Mouse (Mus musculus) forebrain, embryonic 12.5 days (tissue): ENCODE measurements at regions not wholly inside any gene's neighbourhood (a gene's known extent, or its start where the extent isn't known, plus 50 kb on each side); places are given as distances from the start of the nearest gene placed in this dataset.

Experiments used
- ATAC-seq: fragments of 200-750 bp; cut with Nextera tagmentation; 2 replicates; pipeline ENCODE4 v1.8.0; 2017; ENCODE audit warnings: moderate TSS enrichment; ENCODE audit not compliant: low FRiP score
- H3K27ac ChIP-seq: fragments of 300-500 bp; sonication (generic); 2 replicates; pipeline ENCODE4 v1.5.1; 2016; ENCODE audit warnings: mild to moderate bottlenecking
- H3K27me3 ChIP-seq: fragments of 300-500 bp; sonication (generic); 2 replicates; pipeline ENCODE4 v1.6.1; 2016; ENCODE audit warnings: mild to moderate bottlenecking
- H3K36me3 ChIP-seq: fragments of 300-500 bp; sonication (generic); replicated peaks from 2 replicates; pipeline ENCODE4 v1.6.1; 2016; ENCODE audit warnings: mild to moderate bottlenecking
- H3K4me1 ChIP-seq: fragments of 300-500 bp; sonication (generic); 2 replicates; pipeline ENCODE4 v1.6.1; 2016
- H3K4me2 ChIP-seq: fragments of 300-500 bp; sonication (generic); 2 replicates; pipeline ENCODE4 v1.6.1; 2016; ENCODE audit warnings: mild to moderate bottlenecking, moderate library complexity
- H3K4me3 ChIP-seq: fragments of 300-500 bp; sonication (generic); replicated peaks from 2 replicates; pipeline ENCODE4 v1.5.1; 2016; ENCODE audit warnings: mild to moderate bottlenecking
- H3K9ac ChIP-seq: fragments of 300-500 bp; sonication (generic); 2 replicates; pipeline ENCODE4 v1.6.1; 2016; ENCODE audit warnings: mild to moderate bottlenecking
- H3K9me3 ChIP-seq: fragments of 300-500 bp; sonication (generic); 2 replicates; pipeline ENCODE4 v1.6.1; 2016
- WGBS: fragments of 180-500 bp; shearing (Covaris S2); methylation state at CpG from one replicate; pipeline ENCODE4 v1.1.7; 2016; 5-methylcytosine and 5-hydroxymethylcytosine counted together

DNA sequence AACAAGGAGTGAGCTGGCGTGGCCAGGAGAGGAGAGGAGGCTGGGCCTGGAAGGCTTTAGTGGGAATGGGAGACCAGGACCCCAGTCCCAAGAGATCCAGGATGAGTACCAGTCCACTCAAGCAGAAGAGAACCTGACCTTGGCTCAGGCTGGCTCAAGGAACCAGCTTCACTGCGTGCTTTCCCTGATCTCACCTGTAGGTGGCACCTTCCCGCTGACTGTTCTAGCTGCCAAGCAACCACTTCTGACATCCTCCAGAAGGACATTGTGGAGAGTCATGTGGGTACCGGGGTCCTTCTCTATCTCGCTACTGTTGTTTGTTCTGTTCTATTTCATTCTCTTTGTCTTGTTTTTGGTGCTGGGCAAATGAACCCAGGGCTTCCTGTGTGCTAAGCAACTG, 222.0 kb downstream of the Ttc32 start:
- WGBS: 31% methylated on average over 5 of the region's 5 CpGs
- Histone ChIP-seq H3K4me2 (no peak overlapping the region), H3K27me3 (no peaks in the 10 kb centered on the region), H3K4me1 (no peaks in the 10 kb centered on the region; the same call in 1 of the 2 replicates), H3K36me3 (no peaks in the 10 kb centered on the region), H3K9me3 (no peaks in the 10 kb centered on the region), H3K9ac (no peak overlapping the region), H3K27ac (no peak overlapping the region), H3K4me3 (no peak overlapping the region)
- ATAC-seq: peak; percentile 49; the same call in 1 of the 2 replicates

DNA sequence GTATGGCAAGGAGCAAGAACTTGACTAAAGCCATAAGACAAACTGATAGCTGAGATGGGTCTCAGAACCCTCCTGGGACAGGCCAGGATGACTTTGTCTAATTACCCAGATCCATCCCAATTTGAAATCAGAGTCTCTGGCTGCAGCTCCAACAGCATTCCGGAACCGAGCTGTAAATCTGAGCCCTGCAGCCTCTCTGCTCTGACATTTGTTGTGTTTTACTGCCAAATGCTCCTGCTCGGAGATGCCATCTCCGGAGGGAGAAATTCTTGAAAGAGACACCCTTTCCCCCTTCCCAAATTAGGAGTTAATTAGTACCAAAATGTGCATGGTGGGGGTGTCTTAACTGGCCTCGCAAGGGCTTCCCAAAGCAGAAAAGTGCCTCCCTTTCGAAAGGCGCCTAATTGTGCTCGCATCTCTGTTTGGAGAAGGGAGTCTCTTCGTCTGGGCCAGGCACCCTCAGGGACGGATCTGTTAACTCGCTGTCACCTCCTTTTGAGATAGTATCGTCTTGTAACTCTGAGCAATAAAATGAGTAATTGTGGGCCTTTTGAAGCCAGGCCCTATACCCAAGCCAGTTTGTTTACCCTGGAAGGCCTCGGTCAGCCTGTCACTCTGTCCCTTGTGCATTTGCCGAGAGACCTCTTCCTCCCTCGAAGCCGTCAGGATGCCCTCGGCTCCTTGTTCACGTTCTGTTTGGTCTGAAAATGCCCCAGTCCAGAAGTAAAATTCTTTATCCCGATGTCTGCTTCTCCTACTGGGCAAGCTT, 223.7 kb downstream of the Ttc32 start:
- Histone ChIP-seq H3K9ac (no peak overlapping the region), H3K4me2 (no peak overlapping the region), H3K9me3 (no peaks in the 10 kb centered on the region), H3K27ac (no peak overlapping the region), H3K36me3 (no peaks in the 10 kb centered on the region), H3K27me3 (no peaks in the 10 kb centered on the region), H3K4me1 (no peaks in the 10 kb centered on the region; the same call in 1 of the 2 replicates), H3K4me3 (no peak overlapping the region)
- 60% methylated on average over 19 of the region's 19 CpGs for WGBS
- no peak for ATAC-seq

DNA sequence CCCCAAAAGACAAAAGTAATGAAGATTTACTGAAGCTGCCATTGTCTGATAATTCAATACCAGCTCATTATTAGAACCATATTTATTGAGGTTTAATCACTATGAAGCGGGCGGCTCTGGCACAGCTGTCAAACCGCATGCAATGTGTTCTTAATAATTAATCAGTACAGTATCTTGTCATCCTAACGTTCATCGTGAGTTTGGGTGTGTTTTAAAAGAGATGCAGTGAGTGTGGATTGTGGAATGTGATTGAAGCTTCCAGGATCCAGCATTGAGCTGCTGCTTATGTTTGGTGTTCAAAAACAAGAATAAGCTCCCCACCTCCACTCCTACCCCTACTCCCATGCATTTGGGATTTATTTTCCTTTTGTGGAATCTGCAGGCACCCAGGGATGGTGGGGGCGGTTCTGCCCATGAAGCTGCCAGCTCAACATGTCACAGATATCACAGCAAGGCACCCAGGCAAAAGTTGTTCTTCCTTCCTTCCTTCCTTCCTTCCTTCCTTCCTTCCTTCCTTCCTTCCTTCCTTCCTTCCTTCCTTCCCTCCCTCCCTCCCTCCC, 224.6 kb downstream of the Ttc32 start:
- no peak overlapping the region for H3K4me2 ChIP-seq
- no peak for ATAC-seq
- H3K9me3 ChIP-seq: no peaks in the 10 kb centered on the region
- H3K27me3 ChIP-seq: no peaks in the 10 kb centered on the region
- H3K4me1 ChIP-seq: no peaks in the 10 kb centered on the region; the same call in 1 of the 2 replicates
- H3K9ac ChIP-seq: no peak overlapping the region
- no peak overlapping the region for H3K27ac ChIP-seq
- no peaks in the 10 kb centered on the region for H3K36me3 ChIP-seq
- WGBS: 59% methylated on average over 6 of the region's 6 CpGs
- no peak overlapping the region for H3K4me3 ChIP-seq

DNA sequence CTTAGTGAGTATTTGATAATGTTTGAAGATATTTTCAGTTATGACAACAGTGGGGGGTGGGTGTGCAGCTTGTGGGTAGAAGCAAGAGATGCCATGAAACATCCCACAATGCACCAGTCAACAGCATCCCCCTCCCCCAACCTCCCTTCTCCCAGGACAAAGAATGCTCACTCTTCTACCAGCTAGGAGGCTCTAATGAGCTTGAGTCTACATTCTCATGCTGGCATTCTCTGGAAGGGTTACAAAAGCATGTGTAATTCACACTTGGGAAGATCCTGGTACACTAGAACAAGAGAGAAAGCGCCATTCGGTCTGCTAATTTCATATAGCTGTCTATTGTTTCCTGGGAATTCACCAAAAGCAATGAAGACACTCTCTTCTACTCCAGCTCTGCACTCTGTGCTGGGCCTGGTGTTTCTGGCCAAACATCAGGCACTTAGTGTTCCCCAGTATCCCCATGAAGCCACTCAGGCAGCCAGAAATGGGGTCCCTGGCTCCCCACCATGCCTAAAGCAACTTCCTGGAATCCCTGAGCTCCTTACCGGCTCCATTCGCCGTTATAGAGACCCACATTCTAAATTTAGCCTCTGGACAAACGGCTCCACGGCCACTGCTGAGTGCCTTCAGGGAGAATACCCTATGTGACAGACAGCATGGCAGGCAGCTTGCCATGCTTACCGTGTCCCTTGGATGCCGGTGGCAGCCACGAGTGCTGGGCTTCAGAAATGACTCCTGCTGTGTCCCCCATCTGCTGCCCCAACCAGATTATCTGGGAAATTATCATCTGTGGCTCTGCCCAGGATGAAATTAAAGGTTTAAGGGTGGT, 226.1 kb downstream of the Ttc32 start:
- ATAC-seq: no peak
- no peaks in the 10 kb centered on the region; the same call in 1 of the 2 replicates for H3K4me1 ChIP-seq
- no peaks in the 10 kb centered on the region for H3K36me3 ChIP-seq
- 82% methylated on average over 10 of the region's 10 CpGs for WGBS
- no peak overlapping the region for H3K9ac ChIP-seq
- no peak overlapping the region for H3K4me3 ChIP-seq
- no peak overlapping the region for H3K27ac ChIP-seq
- H3K9me3 ChIP-seq: no peaks in the 10 kb centered on the region
- H3K27me3 ChIP-seq: no peaks in the 10 kb centered on the region
- no peak overlapping the region for H3K4me2 ChIP-seq

DNA sequence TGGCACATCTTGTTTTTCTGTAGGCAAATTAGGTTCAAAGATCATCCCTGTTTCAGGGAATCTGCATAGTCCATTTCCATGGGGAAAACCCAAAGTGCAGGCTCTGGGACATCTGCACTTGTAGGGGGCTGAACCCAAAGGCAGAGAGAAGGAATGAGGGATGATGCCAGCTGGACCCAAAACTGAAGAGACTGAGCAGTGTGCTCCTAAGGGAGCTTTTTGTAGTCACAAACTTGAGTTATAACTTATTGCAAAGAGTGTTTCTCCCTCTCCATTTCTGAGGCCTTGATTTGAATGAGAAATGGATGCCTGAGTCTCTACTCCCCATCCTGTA, 226.7 kb downstream of the Ttc32 start:
- H3K9me3 ChIP-seq: no peaks in the 10 kb centered on the region
- no peak for ATAC-seq
- no peaks in the 10 kb centered on the region; the same call in 1 of the 2 replicates for H3K4me1 ChIP-seq
- H3K36me3 ChIP-seq: no peaks in the 10 kb centered on the region
- H3K4me2 ChIP-seq: no peak overlapping the region
- no peak overlapping the region for H3K27ac ChIP-seq
- H3K27me3 ChIP-seq: no peaks in the 10 kb centered on the region
- no peak overlapping the region for H3K4me3 ChIP-seq
- H3K9ac ChIP-seq: no peak overlapping the region

DNA sequence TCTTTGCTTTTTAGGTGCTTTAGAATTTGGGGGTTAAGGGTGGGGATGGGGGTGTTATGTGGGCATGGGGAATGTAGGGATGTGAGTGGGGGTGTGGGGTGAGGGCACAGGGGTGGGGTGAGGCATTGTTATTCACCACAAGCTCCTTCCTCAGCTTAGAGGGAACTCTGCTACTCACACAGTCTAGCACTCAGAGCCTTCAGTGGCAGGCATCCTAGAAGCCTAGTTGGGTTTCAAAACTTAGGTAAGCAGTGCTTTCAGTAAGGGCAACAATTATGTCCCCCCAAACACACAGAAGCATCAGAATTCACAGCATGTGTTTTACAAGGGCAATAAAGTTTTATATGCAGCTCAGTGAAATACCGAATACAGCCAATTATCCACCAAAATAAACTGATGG, 228.4 kb downstream of the Ttc32 start:
- no peak for ATAC-seq
- Histone ChIP-seq H3K27ac (no peak overlapping the region), H3K27me3 (no peaks in the 10 kb centered on the region), H3K36me3 (no peaks in the 10 kb centered on the region), H3K4me1 (no peaks in the 10 kb centered on the region; the same call in 1 of the 2 replicates), H3K4me2 (no peak overlapping the region), H3K4me3 (no peak overlapping the region), H3K9me3 (no peaks in the 10 kb centered on the region), H3K9ac (no peak overlapping the region)
- WGBS: 83% methylated on average over 1 of the region's 1 CpGs

DNA sequence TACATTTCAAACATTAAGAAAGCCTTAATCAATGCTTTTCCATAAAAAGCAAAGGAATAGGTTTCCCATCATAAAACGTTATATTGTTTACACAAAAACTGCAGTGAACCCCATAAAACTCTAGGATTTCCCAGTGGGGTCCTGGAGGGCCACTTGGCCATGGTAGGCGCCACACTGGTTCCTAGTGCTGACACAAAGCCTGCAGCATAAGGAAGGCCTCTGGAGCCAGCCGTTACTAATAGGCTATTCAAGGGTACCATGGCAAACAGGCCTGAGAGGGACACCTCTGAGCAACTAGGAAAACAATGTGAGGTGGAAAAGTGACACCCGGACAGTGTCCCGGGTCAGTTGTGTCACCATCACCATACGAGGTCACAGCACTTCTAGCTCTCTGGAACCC, 231.9 kb downstream of the Ttc32 start:
- no peak overlapping the region for H3K27ac ChIP-seq
- no peaks in the 10 kb centered on the region for H3K36me3 ChIP-seq
- H3K9me3 ChIP-seq: no peaks in the 10 kb centered on the region
- H3K4me3 ChIP-seq: no peak overlapping the region
- H3K9ac ChIP-seq: no peak overlapping the region
- ATAC-seq: no peak
- WGBS: 69% methylated on average over 6 of the region's 6 CpGs
- no peak overlapping the region for H3K4me2 ChIP-seq
- no peaks in the 10 kb centered on the region for H3K27me3 ChIP-seq
- H3K4me1 ChIP-seq: no peaks in the 10 kb centered on the region

DNA sequence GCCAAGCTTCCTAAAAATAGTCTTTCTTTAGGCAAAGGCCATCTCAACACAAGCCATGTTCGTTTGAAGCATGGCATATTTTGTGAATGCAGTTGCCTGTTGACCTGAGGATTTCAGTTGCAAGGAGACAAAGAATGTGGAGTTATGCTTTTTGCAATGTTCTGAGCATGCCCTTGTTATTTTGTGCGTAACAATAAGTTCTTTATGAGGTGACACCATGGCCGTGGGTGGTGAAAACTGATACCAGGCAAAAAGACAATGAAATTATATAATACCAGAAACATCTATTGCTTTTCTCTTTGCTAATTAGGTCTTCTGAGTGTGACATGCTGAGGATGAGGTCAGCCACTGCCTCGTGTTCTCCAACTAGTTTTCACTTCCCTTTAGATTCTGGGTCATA, 236.4 kb downstream of the Ttc32 start:
- H3K9ac ChIP-seq: no peak overlapping the region
- no peaks in the 10 kb centered on the region for H3K4me1 ChIP-seq
- H3K9me3 ChIP-seq: no peaks in the 10 kb centered on the region
- H3K27me3 ChIP-seq: no peaks in the 10 kb centered on the region
- no peak for ATAC-seq
- H3K4me3 ChIP-seq: no peak overlapping the region
- no peaks in the 10 kb centered on the region for H3K36me3 ChIP-seq
- no peak overlapping the region for H3K27ac ChIP-seq
- H3K4me2 ChIP-seq: no peak overlapping the region
- WGBS: 72% methylated on average over 4 of the region's 4 CpGs

DNA sequence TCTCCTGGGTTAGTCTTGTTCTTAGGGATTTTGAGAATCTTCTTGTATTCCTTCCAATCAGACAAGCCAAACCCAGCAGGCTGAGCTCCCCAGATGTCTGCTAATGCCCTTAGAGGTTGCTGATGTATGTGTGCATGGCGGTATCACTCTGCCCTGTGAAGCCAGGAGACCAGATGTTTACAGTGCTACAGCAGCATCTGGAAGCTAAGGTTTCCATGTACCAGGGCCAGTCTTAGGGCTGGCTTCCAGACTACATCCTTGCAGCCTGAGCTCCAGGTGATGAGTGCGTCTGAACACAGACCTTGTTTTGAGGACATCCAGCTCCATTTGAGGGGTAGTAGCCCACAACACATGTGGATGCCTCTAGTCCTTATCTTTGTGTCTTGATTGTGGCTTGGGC, 241.7 kb downstream of the Ttc32 start:
- Histone ChIP-seq H3K27ac (no peak overlapping the region), H3K4me2 (no peak overlapping the region), H3K4me1 (no peaks in the 10 kb centered on the region), H3K9me3 (no peaks in the 10 kb centered on the region), H3K4me3 (no peak overlapping the region), H3K27me3 (no peaks in the 10 kb centered on the region), H3K36me3 (no peaks in the 10 kb centered on the region), H3K9ac (no peak overlapping the region)
- 97% methylated on average over 2 of the region's 2 CpGs for WGBS
- ATAC-seq: no peak

DNA sequence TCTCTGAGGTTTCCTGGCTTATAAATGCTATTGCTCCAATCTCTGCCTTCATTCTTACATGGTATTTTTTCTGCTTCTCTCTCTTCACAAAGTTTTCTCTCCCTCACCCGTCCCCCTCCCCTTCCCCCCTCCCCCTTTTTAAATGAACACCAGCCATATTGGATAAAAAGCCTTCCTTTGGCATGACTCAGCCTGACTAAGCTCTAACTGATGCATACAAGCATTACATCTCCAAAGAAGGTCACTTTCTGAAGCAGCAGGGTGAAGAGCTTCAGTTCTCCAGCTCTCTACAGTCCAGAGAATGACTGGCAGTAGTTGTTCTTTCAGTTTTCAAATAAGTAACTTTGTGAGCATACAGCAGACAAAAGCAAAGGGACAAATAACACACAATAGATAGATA, 244.4 kb downstream of the Ttc32 start:
- Histone ChIP-seq H3K9ac (no peak overlapping the region), H3K4me2 (no peak overlapping the region), H3K9me3 (no peaks in the 10 kb centered on the region), H3K36me3 (no peaks in the 10 kb centered on the region), H3K27ac (no peak overlapping the region), H3K4me3 (no peak overlapping the region), H3K27me3 (no peaks in the 10 kb centered on the region), H3K4me1 (no peaks in the 10 kb centered on the region)
- no peak for ATAC-seq
- WGBS: 44% methylated on average over 1 of the region's 1 CpGs

DNA sequence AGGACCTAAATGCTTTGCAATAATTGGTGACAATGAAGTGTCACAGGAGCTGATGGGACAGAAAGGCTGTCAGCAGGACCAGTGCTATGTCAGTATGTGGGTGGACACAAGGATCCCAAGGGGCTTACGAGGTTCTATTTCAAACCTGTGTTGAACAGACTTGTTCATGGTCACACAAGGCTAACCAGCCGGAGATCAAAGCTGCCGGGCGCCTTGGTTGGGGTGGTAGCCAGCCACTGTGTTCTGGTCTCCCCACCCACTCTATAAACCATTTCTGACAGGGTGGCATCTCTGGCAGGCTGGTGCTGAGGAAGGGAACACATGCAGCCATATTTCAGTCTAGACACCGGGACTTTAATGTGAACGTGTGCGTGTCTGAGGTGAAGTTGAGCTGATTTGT, 245.9 kb downstream of the Ttc32 start:
- ATAC-seq: no peak
- Histone ChIP-seq H3K4me1 (no peaks in the 10 kb centered on the region), H3K27ac (no peak overlapping the region), H3K27me3 (no peaks in the 10 kb centered on the region), H3K9ac (no peak overlapping the region), H3K4me3 (no peak overlapping the region), H3K4me2 (no peak overlapping the region), H3K36me3 (no peaks in the 10 kb centered on the region), H3K9me3 (no peaks in the 10 kb centered on the region)
- WGBS: 89% methylated on average over 7 of the region's 7 CpGs

DNA sequence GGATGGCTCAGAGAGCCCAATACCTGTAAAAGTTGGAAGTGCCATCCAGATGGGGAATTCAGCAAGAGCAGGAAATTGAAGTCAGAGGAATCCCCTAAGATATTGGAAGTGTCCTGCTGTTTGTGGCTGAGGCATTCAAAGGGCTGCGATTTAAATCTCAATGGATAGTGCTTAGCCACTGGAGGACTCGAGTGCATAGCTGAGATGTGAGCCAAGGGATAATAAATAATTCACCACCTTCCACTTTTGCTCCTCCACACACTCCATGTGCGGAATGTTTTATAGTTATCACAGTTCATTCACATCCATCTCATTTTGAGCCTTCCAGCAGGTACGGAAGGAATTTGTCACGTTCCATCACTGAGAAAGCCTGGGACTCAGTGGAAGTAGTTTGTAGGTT, 248.9 kb downstream of the Ttc32 start:
- 26% methylated on average over 5 of the region's 5 CpGs for WGBS
- no peak overlapping the region for H3K4me3 ChIP-seq
- H3K4me1 ChIP-seq: no peaks in the 10 kb centered on the region
- no peak overlapping the region for H3K4me2 ChIP-seq
- no peak for ATAC-seq
- no peaks in the 10 kb centered on the region for H3K36me3 ChIP-seq
- H3K9ac ChIP-seq: no peak overlapping the region
- no peak overlapping the region for H3K27ac ChIP-seq
- H3K27me3 ChIP-seq: no peaks in the 10 kb centered on the region
- no peaks in the 10 kb centered on the region for H3K9me3 ChIP-seq
